Mouse (Mus musculus): ENCODE measurements around the gene Klk1b24.
"Not testable (repeated sequence)": the region's sequence is repeated elsewhere in the genome, so short reads cannot be mapped to it uniquely, and the experiment has no call there.

The Klk1b24 gene

DNA sequence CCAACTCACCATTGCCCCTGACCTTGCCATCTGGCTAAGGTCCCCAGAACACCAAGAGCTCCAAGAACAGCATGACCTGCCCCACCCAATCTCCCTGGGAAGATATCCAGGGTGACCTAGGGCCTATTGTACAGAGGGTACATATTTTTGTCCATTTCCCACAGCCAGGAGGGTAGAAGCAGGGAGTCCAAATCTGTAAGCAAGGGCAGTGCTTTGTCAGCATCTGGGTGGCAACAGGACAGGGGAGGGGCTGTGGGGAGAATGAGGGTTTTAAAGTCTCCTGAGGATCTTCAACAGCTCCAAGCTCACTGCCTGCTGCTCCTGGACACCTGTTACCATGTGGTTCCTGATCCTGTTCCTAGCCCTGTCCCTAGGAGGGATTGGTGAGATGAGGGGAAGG is at the start of gene Klk1b24:
TSS of gene Klk1b24 (plus strand) at position 301 of the 400 bp plus-strand sequence.
- DNase-seq (ENCODE audit: low read depth), result not testable (repeated sequence)

GRCm38 (mm10) chr7:44179299-44180045 is 8.6 kb upstream of the Klk1b24 start:
- no peak for DNase-seq (ENCODE audit: low read depth)

DNA sequence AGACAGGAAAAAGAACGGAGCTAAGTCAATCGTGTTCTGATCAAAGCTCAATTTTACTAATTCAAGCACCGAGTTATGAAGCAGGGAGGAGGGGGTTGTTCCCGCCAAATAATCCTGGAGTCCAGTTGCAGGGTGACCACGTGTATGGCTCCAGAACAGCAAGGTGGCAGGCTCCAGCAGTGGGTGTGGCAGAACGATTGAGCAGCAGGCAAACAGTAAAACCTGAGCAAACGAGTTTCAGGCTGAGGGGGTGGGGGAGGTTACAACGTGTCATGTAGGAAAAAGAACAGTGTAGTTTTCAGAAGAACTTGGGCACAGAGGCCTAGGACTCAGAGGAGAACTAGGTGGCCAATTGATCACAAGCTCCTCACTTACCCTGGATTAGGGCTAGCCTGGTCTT is 1.5 kb upstream of the Klk1b24 start:
- DNase-seq (ENCODE audit: low read depth), result not testable (repeated sequence)

DNA sequence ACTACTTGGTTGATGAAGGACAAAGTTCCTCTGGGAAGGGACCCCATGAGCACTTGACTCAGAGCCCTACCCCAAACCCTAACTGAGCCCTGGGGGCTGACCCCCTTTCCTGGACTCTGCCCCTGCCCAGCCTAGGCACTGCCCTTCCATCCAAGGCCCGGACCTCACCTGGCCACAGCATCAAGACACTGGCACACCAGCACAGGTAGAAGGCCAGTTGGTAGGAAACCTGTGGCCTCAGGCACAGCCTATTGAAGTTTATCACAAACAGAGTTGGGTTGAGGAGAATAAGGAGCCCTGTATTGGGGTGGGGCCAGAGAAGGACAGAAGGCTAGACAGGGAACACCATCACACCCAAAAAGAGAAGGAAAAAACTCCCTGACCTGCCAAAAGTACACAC is 5.4 kb downstream of the Klk1b24 start:
- DNase-seq (ENCODE audit: low read depth), result not testable (repeated sequence)

DNA sequence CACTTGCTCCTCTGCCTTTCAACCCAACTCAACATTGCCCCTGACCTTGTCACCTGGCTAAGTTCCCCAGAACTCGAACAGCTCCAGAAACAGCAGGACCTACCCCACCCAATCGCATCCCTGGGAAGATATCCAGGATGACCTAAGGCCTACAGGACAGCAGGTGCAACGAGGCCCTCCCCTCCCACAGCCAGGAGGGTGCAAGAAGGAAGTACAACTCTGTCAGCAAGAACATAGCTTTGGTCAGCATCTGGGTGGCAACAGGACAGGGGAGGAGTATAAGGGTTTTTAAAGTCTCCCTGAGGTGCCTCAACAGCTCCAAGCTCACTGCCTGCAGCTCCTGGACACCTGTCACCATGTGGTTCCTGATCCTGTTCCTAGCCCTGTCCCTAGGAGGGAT is 9.9 kb downstream of the Klk1b24 start, which contains the start of gene Klk1b3:
TSS of gene Klk1b3 (plus strand) at position 301 of the 400 bp plus-strand sequence.
- DNase-seq (ENCODE audit: low read depth), result no peak

DNA sequence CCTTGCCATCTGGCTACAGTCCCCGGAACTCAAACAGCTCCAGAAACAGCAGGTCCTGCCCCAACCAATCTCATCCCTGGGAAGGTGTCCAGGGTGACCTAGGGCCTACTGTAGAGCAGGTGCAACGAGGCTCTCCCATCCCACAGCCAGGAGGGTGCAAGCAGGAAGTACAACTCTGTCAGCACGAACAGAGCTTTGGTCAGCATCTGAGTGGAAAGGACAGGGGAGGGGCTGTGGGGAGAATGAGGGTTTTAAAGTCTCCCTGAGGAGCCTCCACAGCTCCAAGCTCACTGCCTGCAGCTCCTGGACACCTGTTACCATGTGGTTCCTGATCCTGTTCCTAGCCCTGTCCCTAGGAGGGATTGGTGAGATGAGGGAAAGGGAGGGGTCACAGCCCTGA is 19.1 kb downstream of the Klk1b24 start, which contains the start of gene Klk1b4:
TSS of gene Klk1b4 (plus strand) at position 301 of the 400 bp plus-strand sequence.
- DNase-seq (ENCODE audit: low read depth), result not testable (repeated sequence)

DNA sequence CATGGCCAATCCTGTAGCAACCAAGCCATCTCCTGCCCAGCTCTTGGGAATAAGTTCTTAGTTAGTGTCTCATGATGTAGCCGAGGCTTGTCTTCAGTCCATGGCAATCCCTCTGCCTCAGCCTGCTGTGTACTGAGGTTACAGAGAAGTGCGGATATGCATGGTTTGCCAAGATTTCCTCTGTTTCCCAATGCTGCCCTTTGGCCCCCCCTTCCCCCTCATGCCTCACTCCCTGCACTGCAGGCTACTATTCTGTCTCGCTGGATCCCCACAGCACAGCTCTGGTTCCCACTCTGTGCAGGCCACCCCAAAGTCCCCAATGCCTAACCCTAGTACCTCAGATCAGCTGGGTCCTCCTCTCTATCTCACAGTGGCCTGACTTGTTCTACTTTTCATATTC is 20.3 kb downstream of the Klk1b24 start:
- no peak for DNase-seq (ENCODE audit: low read depth)

DNA sequence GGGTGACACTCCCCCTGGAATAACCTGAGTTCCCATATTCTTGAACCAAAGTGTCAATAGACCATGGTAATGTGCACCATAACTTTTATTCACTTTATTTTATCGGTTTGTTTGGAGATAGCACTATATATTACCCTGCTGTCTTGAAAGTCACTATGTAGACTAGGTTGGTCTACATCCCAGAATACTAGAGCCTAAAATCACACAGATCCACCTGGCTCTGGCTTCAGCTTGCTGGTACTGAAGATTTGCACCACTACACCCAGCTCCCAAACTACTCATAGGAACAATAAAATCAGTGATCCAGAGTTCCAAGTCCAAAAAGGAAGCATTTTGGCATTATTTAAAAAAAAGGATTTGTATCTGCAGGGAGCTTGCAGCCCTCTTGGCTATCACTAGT is 27.6 kb downstream of the Klk1b24 start, which contains the start of gene Klk1b5:
TSS of gene Klk1b5 (plus strand) at position 301 of the 400 bp plus-strand sequence.
- DNase-seq (ENCODE audit: low read depth), result no peak

GRCm38 (mm10) chr7:44221601-44222000 is 33.6 kb downstream of the Klk1b24 start:
- DNase-seq (ENCODE audit: low read depth), result not testable (repeated sequence)

- not testable (repeated sequence) for DNase-seq (ENCODE audit: low read depth)
Observed at GRCm38 (mm10) chr7:44222335-44222734, 34.3 kb downstream of the Klk1b24 start.

DNA sequence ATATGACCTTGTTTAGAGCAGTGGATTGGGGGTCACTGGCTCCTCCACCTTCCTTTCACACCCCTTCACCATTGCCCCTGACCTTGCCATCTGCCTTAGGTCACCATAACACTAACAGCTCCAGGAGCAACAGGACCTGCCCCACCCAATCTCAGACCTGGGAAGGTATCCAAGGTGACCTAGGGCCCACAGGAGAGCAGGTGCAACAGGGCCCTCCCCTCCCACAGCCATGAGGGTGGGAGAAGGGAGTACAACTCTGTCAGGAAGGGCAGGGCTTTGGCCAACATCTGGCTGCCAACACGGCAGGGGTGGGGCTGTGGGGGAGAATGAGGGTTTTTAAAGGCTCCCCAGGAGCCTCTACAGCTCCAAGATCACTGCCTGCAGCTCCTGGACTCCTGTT is 37.0 kb downstream of the Klk1b24 start, which contains the start of gene Klk1:
TSS of gene Klk1 (plus strand) at position 285 of the 400 bp plus-strand sequence.
- no peak for DNase-seq (ENCODE audit: low read depth)

DNA sequence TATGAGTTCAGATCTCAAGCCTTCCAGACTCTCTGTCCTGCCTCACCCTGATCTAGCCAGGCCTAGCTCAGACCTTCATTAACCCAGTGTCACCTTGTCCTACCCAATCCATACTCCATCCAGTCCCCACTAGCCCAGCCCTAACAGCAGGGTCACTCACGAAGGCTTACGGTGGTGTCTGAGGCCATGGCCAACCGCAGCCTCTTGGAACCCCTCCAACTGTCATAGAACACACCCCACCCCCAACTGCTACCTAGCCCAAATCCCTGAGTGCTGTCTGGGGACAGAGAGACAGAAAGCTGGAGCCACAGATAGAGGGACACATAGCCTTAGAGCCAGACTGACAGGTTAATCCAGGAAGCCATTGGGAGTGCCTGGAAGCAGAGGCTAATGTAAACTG is 47.9 kb downstream of the Klk1b24 start, which contains the start of gene Gm36864:
TSS of gene Gm36864 (plus strand) at position 269 of the 400 bp plus-strand sequence.
- no peak for DNase-seq (ENCODE audit: low read depth)

- no peak for DNase-seq (ENCODE audit: low read depth)
Observed at GRCm38 (mm10) chr7:44239913-44240312, 51.9 kb downstream of the Klk1b24 start.

DNA sequence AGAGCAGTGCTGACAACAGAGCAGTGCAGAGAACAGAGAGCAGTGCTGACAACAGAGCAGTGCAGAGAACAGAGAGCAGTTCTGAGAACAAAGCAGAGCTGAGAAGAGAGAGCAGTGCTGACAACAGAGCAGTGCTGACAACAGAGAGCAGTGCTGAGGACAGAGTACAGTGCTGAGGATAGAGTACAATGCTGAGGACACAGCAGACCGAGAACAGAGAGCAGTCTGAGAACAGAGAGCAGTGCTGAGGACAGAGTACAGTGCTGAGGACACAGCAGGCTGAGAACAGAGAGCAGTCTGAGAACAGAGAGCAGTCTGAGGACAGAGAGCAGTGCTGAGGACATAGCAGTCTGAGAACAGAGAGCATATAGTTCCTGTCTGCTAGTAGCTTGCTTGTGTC is 52.7 kb downstream of the Klk1b24 start:
- DNase-seq (ENCODE audit: low read depth), result no peak

- no peak for DNase-seq (ENCODE audit: low read depth)
Observed at GRCm38 (mm10) chr7:44241163-44241562, 53.1 kb downstream of the Klk1b24 start.
